Mouse (Mus musculus): Measurements from ENCODE around the gene AA792892. TPM values are rescaled to one million over a fixed set of nuclear protein-coding genes. Genes with fewer than 3 reads are reported as not detected.
"Not testable (repeated sequence)": the region's sequence is repeated elsewhere in the genome, so short reads cannot be mapped to it uniquely, and the experiment has no call there.

AA792892 gene
- not detected in 2 replicates for polyA plus RNA-seq (2012; rRNA removed)

DNA sequence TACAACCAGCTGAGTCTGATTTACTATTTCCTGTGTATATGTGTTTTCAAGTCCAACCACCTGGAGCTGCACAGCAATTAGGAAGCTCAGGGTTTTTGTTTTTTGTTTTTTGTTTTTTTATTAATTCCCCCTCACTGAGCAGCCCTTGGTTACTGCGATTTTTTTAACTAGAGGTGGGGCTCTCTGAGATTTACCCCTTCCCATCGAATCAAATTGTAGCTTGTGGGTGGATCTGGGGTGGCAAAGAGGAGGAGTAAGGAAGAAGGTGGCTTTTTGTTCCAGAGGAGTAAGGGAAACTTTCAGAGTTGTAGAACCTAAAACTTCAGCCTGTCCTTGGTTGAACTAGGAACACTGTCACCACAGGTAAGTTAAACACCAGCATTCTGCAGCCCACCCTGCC is at the start of gene AA792892:
Gene AA792892, plus strand, starts transcription at position 301 of the 400 bp plus-strand sequence.
- H3K4me1 ChIP-seq (ENCODE audit: control insufficient read depth, insufficient read depth, low read length); H3K4me3 ChIP-seq (replicated peaks; ENCODE audit: extremely low read depth, low read depth, low read length); DNase-seq: not testable (repeated sequence)
- no CpG with 5 or more reads among the region's 2 CpGs for WGBS

GRCm38 (mm10) chr5:94306696-94307095 is 32.9 kb upstream of the AA792892 start, which contains the start of gene A430089I19Rik:
Gene A430089I19Rik (minus strand): TSS chr5:94306796.
- not testable (repeated sequence) for DNase-seq; H3K4me1 ChIP-seq (ENCODE audit: control insufficient read depth, insufficient read depth, low read length); H3K4me3 ChIP-seq (replicated peaks; ENCODE audit: extremely low read depth, low read depth, low read length)
- WGBS = 81% methylated on average over 1 of the region's 1 CpGs

DNA sequence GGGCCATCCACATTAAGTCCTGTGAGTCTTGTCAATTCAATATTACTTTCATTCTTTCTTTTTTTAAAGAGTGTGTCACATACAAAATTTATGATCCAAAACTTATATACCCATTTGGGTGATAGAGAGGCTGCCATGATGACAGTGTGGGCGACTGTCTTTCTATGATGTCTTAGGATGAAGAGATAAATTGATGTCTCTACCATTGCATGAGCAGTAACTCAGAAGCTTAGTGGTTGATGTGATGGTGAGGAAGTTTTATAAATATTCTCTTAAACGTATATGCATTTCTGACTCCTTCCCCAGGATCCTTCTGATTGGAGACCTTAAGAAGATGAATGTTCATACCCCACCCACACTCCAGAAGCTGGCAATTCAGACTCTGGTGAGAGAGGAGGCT is 25.4 kb upstream of the AA792892 start, which contains the start of gene Gm6502:
Gene Gm6502, plus strand, starts transcription at position 301 of the 400 bp plus-strand sequence.
- DNase-seq; H3K4me1 ChIP-seq (ENCODE audit: control insufficient read depth, insufficient read depth, low read length); H3K4me3 ChIP-seq (replicated peaks; ENCODE audit: extremely low read depth, low read depth, low read length): not testable (repeated sequence)
- WGBS = no CpG with 5 or more reads among the region's 2 CpGs

Other genes starting within 250 kb of the AA792892 start
- gene Gm3106, start 121.7 kb upstream of the AA792892 start, polyA plus RNA-seq (2012; rRNA removed) = not detected in 2 replicates
- not detected in 2 replicates for gene A430089I19Rik, start 33.0 kb upstream of the AA792892 start, polyA plus RNA-seq (2012; rRNA removed)
- gene Gm6502, start 25.3 kb upstream of the AA792892 start, polyA plus RNA-seq (2012; rRNA removed) = not detected in 2 replicates
- gene Gm7682, start 106.0 kb downstream of the AA792892 start, polyA plus RNA-seq (2012; rRNA removed) = not detected in 2 replicates
- not detected in 2 replicates for gene Gm3139, start 186.5 kb downstream of the AA792892 start, polyA plus RNA-seq (2012; rRNA removed)